Mouse (Mus musculus): ENCODE measurements around the gene Mvb12b. TPM values are rescaled to one million over a fixed set of nuclear protein-coding genes. Genes with fewer than 3 reads are reported as not detected.

Mvb12b gene
- total RNA-seq, 1 experiment: 5.0 TPM

DNA sequence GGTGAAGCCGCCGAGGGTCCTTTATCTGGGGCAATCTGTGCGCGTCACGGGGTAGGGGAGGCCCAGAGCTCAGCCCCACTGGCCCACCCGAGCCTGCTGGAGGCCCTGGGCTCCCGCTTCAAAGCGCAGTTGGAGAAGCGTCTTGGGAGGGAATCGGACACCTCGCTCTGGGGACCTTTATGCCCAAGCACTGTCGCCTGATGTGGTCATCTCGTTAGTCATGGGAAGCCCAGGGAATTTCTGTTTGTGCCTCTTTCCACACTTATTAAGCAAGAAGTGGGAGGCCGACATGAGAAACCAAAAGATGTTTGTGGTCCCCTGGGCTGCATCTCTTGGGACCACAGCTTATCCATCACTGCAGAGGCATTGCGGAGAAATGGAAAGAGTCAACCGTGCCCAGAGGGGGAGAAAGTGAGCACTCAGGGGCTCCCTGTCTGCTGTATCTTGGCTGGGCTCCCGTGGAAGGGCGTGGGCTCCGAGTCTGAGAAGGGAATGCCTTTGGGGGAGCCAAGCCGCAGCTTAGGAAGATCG, 169.9 kb downstream of the Mvb12b start:
- no peak for TF ChIP-seq MAFK (IDR thresholded peaks at IDR 0.05; ENCODE audit: insufficient read depth, low read depth, low read length)
- no peak for TF ChIP-seq ZC3H11A (IDR thresholded peaks at IDR 0.05; ENCODE audit: borderline replicate concordance, low read depth, low read length)
- TF ChIP-seq ZNF384 (IDR thresholded peaks at IDR 0.05; ENCODE audit: low read depth, low read length): no peak
- no peak for TF ChIP-seq CHD2 (IDR thresholded peaks at IDR 0.05; ENCODE audit: low read depth, low read length)
- no peak for TF ChIP-seq HCFC1 (IDR thresholded peaks at IDR 0.05; ENCODE audit: borderline replicate concordance, insufficient read depth, low read length)
- no peak overlapping the region for H3K27ac ChIP-seq (ENCODE audit: insufficient read depth, low read depth, low read length, poor library complexity, severe bottlenecking)
- no peak overlapping the region for H3K4me3 ChIP-seq (ENCODE audit: insufficient read depth in 1 of 2, low read depth in 1 of 2, low read length in 2 of 2, poor library complexity in 1 of 2, severe bottlenecking in 1 of 2)
- in situ Hi-C loops (cut with MboI; ENCODE audit: low sequenced_read_pairs in 2 of 2, unreplicated experiment in 2 of 2): no loop called here
- H3K4me1 ChIP-seq (ENCODE audit: control insufficient read depth in 2 of 2, insufficient read depth in 2 of 2, low read length in 2 of 2, poor library complexity in 1 of 2): peaks cover 0 to 6% of the 10 kb centered on the region in 2 experiments; a peak in 2 of 4 replicates
- no peak for DNase-seq (ENCODE audit: low read depth, low spot score)
- no peaks in the 10 kb centered on the region for H3K36me3 ChIP-seq (ENCODE audit: control insufficient read depth, insufficient read depth, low read length, poor library complexity, severe bottlenecking)
- H3K9me3 ChIP-seq (ENCODE audit: control insufficient read depth, insufficient read depth, low read depth, low read length): no peaks in the 10 kb centered on the region
- no peak overlapping the region for H3K9ac ChIP-seq (ENCODE audit: insufficient read depth, low read depth, low read length, poor library complexity, severe bottlenecking)

DNA sequence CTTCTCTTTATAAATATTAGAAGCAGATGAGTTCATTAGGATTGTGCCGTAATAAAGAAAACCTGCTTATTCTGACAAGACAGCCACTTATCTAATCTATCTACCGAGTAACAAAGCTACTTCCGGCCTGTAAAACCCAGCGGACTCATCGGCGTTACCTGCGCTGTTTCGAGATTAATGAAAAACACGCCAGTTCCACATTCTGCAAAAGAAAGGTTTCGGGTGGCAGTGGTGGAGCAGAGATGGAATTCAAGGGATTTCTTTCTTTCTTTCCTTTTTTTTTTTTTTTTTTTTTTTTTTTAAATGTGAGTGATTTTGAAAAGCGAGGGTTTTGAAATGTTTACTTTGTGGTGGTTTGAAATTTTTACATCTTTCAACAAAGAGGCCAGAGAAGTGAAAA, 170.4 kb downstream of the Mvb12b start:
- in situ Hi-C loops (cut with MboI; ENCODE audit: low sequenced_read_pairs in 2 of 2, unreplicated experiment in 2 of 2): no loop called here
- Histone ChIP-seq H3K4me3 (ENCODE audit: insufficient read depth in 1 of 2, low read depth in 1 of 2, low read length in 2 of 2, poor library complexity in 1 of 2, severe bottlenecking in 1 of 2) (no peak overlapping the region), H3K9ac (ENCODE audit: insufficient read depth, low read depth, low read length, poor library complexity, severe bottlenecking) (no peak overlapping the region), H3K36me3 (ENCODE audit: control insufficient read depth, insufficient read depth, low read length, poor library complexity, severe bottlenecking) (no peaks in the 10 kb centered on the region), H3K27ac (ENCODE audit: insufficient read depth, low read depth, low read length, poor library complexity, severe bottlenecking) (no peak overlapping the region), H3K4me1 (ENCODE audit: control insufficient read depth in 2 of 2, insufficient read depth in 2 of 2, low read length in 2 of 2, poor library complexity in 1 of 2) (peaks cover 0 to 6% of the 10 kb centered on the region in 2 experiments; a peak in 2 of 4 replicates), H3K9me3 (ENCODE audit: control insufficient read depth, insufficient read depth, low read depth, low read length) (no peaks in the 10 kb centered on the region)
- no peak for TF ChIP-seq HCFC1 (IDR thresholded peaks at IDR 0.05; ENCODE audit: borderline replicate concordance, insufficient read depth, low read length)
- no peak for TF ChIP-seq MAFK (IDR thresholded peaks at IDR 0.05; ENCODE audit: insufficient read depth, low read depth, low read length)
- TF ChIP-seq CHD2 (IDR thresholded peaks at IDR 0.05; ENCODE audit: low read depth, low read length): no peak
- TF ChIP-seq ZNF384 (IDR thresholded peaks at IDR 0.05; ENCODE audit: low read depth, low read length): no peak
- DNase-seq (ENCODE audit: low read depth, low spot score): no peak

GRCm38 (mm10) chr2:33716878-33717277, 170.9 kb downstream of the Mvb12b start:
- Histone ChIP-seq H3K9ac (ENCODE audit: insufficient read depth, low read depth, low read length, poor library complexity, severe bottlenecking) (no peak overlapping the region), H3K4me3 (ENCODE audit: insufficient read depth in 1 of 2, low read depth in 1 of 2, low read length in 2 of 2, poor library complexity in 1 of 2, severe bottlenecking in 1 of 2) (no peak overlapping the region), H3K4me1 (ENCODE audit: control insufficient read depth in 2 of 2, insufficient read depth in 2 of 2, low read length in 2 of 2, poor library complexity in 1 of 2) (peaks cover 0 to 6% of the 10 kb centered on the region in 2 experiments; a peak in 2 of 4 replicates), H3K9me3 (ENCODE audit: control insufficient read depth, insufficient read depth, low read depth, low read length) (no peaks in the 10 kb centered on the region), H3K36me3 (ENCODE audit: control insufficient read depth, insufficient read depth, low read length, poor library complexity, severe bottlenecking) (no peaks in the 10 kb centered on the region), H3K27ac (ENCODE audit: insufficient read depth, low read depth, low read length, poor library complexity, severe bottlenecking) (no peak overlapping the region)
- TF ChIP-seq CHD2 (IDR thresholded peaks at IDR 0.05; ENCODE audit: low read depth, low read length) (no peak), HCFC1 (IDR thresholded peaks at IDR 0.05; ENCODE audit: borderline replicate concordance, insufficient read depth, low read length) (no peak), MAFK (IDR thresholded peaks at IDR 0.05; ENCODE audit: insufficient read depth, low read depth, low read length) (no peak), ZC3H11A (IDR thresholded peaks at IDR 0.05; ENCODE audit: borderline replicate concordance, low read depth, low read length) (no peak), ZNF384 (IDR thresholded peaks at IDR 0.05; ENCODE audit: low read depth, low read length) (no peak)
- in situ Hi-C loops (cut with MboI; ENCODE audit: low sequenced_read_pairs in 2 of 2, unreplicated experiment in 2 of 2): no loop called here
- no peak for DNase-seq (ENCODE audit: low read depth, low spot score)

GRCm38 (mm10) chr2:33714932-33715331, 172.8 kb downstream of the Mvb12b start:
- no peak overlapping the region for H3K27ac ChIP-seq (ENCODE audit: insufficient read depth, low read depth, low read length, poor library complexity, severe bottlenecking)
- peaks cover 0 to 6% of the 10 kb centered on the region in 2 experiments; a peak in 2 of 4 replicates for H3K4me1 ChIP-seq (ENCODE audit: control insufficient read depth in 2 of 2, insufficient read depth in 2 of 2, low read length in 2 of 2, poor library complexity in 1 of 2)
- H3K4me3 ChIP-seq (ENCODE audit: insufficient read depth in 1 of 2, low read depth in 1 of 2, low read length in 2 of 2, poor library complexity in 1 of 2, severe bottlenecking in 1 of 2): no peak overlapping the region
- H3K9me3 ChIP-seq (ENCODE audit: control insufficient read depth, insufficient read depth, low read depth, low read length): no peaks in the 10 kb centered on the region
- in situ Hi-C loops (cut with MboI; ENCODE audit: low sequenced_read_pairs in 2 of 2, unreplicated experiment in 2 of 2): no loop called here
- no peak overlapping the region for H3K9ac ChIP-seq (ENCODE audit: insufficient read depth, low read depth, low read length, poor library complexity, severe bottlenecking)
- TF ChIP-seq CHD2 (IDR thresholded peaks at IDR 0.05; ENCODE audit: low read depth, low read length): no peak
- TF ChIP-seq HCFC1 (IDR thresholded peaks at IDR 0.05; ENCODE audit: borderline replicate concordance, insufficient read depth, low read length): no peak
- DNase-seq (ENCODE audit: low read depth, low spot score): no peak
- H3K36me3 ChIP-seq (ENCODE audit: control insufficient read depth, insufficient read depth, low read length, poor library complexity, severe bottlenecking): no peaks in the 10 kb centered on the region
